Mouse (Mus musculus) kidney, embryonic 15.5 days (tissue): ENCODE data around the gene Chst4. TPM values are rescaled to one million over a fixed set of nuclear protein-coding genes. Genes with fewer than 3 reads are reported as not detected.
A peak's percentile ranks its signal among the peaks of the same experiment; 100 is the strongest.

Experiments used
- ATAC-seq: fragments of 200-750 bp; cut with Nextera tagmentation; replicated peaks from 2 replicates; pipeline ENCODE4 v1.8.0; 2017; ENCODE audit warnings: moderate TSS enrichment; ENCODE audit not compliant: low FRiP score
- H3K27ac ChIP-seq: fragments of 300-500 bp; sonication (generic); 2 replicates; pipeline ENCODE4 v1.5.1; 2015; ENCODE audit warnings: mild to moderate bottlenecking, inconsistent platforms
- H3K27me3 ChIP-seq: fragments of 300-500 bp; sonication (generic); 2 replicates; pipeline ENCODE4 v1.6.1; 2015; ENCODE audit warnings: inconsistent platforms
- H3K36me3 ChIP-seq: fragments of 300-500 bp; sonication (generic); 2 replicates; pipeline ENCODE4 v1.6.1; 2015; ENCODE audit warnings: inconsistent platforms
- H3K4me1 ChIP-seq: fragments of 300-500 bp; sonication (generic); 2 replicates; pipeline ENCODE4 v1.6.1; 2015; ENCODE audit warnings: inconsistent platforms
- H3K4me2 ChIP-seq: fragments of 300-500 bp; sonication (generic); 2 replicates; pipeline ENCODE4 v1.6.1; 2015; ENCODE audit warnings: moderate library complexity, mild to moderate bottlenecking, inconsistent platforms
- H3K4me3 ChIP-seq: fragments of 300-500 bp; sonication (generic); replicated peaks from 2 replicates; pipeline ENCODE4 v1.5.1; 2015; ENCODE audit warnings: mild to moderate bottlenecking, inconsistent platforms
- H3K9ac ChIP-seq: fragments of 300-500 bp; sonication (generic); 2 replicates; pipeline ENCODE4 v1.6.1; 2015; ENCODE audit warnings: mild to moderate bottlenecking, inconsistent platforms
- H3K9me3 ChIP-seq: fragments of 300-500 bp; sonication (generic); replicated peaks from 2 replicates; pipeline ENCODE4 v1.6.1; 2016; ENCODE audit warnings: inconsistent platforms
- WGBS: fragments of 180-500 bp; shearing (Covaris S2); methylation state at CpG from one replicate; pipeline ENCODE4 v1.1.7; 2015; ENCODE audit warnings: mixed read lengths; 5-methylcytosine and 5-hydroxymethylcytosine counted together
- polyA plus RNA-seq: library from polyadenylated mRNA; unstranded; fragments of >200 nt; fragmentation: Nextera tagmentation; extraction: Ambion mirVana; gene quantifications from 2 replicates; pipeline ENCODE4 v1.2.1, GENCODE M21; 2015

Chst4 gene
- 0.16 and 0.30 TPM in 2 replicates for polyA plus RNA-seq

DNA sequence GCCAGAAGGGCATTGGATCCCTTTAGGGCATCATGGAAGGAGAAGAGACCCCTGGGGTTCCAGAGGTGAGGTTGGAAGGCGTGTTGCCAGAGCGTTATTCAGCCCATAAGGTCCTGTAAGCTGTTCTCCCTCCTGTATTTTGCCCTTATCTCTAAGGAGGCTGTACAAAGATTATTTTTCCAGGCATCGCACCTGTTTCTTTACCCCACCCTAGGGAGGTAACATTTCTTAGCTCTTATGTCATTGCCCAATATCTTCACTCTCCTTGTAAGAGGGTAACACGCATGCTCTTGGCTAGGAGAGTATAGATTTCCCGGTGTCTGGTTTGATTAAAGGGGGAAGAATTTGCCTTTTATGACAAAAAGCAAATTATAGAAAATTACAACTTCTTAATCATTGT lies at the start of gene Chst4:
Gene Chst4 (minus strand): TSS at position 82 of the 400 bp plus-strand sequence.
- H3K4me3 ChIP-seq, result no peak within 1 kb of the TSS
- WGBS, result 88% methylated on average over 5 of the region's 5 CpGs
- no peak for ATAC-seq

DNA sequence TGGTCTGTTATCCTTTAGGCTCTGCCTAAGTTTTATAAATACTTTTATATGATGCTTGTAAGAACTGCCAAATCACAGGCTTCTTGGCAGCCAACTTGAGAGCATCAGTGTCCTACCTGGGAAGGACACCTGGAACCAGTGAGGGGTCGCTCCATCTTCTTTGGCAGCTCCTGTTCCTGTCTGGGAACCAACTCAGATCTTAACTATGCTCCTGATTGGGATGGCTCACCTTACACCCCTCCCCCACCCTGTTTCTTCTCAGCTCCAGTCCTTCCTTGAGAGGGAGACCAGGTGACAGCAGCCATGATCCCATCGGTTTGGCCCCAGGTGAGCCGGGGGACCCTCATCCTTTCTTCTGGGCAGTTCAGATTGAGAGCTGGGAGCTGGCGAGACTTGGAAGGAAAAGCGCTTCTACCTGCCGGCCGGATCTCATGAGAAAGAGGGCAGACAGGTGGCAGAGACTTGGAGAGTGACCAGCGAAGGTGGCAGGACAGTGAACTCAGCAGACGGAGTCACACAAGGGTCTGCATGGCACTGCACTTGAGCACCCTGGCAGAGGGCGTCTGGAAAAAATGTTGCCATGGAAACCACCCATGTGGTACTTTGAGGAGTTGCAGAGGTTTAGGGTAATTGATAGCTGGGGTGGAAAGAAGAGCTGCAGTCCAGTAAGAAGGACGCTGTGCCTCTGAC lies 43.0 kb upstream of the Chst4 start:
- Histone ChIP-seq H3K4me2 (no peak overlapping the region), H3K4me3 (no peak overlapping the region), H3K27me3 (0 out of 2 replicates have a peak, but pooled peaks cover 5% of the 10 kb centered on the region), H3K27ac (no peak overlapping the region), H3K4me1 (peaks cover 11% of the 10 kb centered on the region), H3K36me3 (peaks cover 37% of the 10 kb centered on the region), H3K9ac (no peak overlapping the region), H3K9me3 (no peaks in the 10 kb centered on the region)
- no peak for ATAC-seq
- 74% methylated on average over 11 of the region's 11 CpGs for WGBS

More for the DNA sequence above, at the start of gene Chst4:
- H3K9me3 ChIP-seq, result no peaks in the 10 kb centered on the region
- no peak within 1 kb of the TSS for H3K4me2 ChIP-seq
- no peaks in the 10 kb centered on the region for H3K27me3 ChIP-seq
- H3K27ac ChIP-seq, result no peak within 1 kb of the TSS
- H3K9ac ChIP-seq, result no peak within 1 kb of the TSS
- H3K36me3 ChIP-seq, result no peaks in the 10 kb centered on the region
- H3K4me1 ChIP-seq, result no peaks in the 10 kb centered on the region

DNA sequence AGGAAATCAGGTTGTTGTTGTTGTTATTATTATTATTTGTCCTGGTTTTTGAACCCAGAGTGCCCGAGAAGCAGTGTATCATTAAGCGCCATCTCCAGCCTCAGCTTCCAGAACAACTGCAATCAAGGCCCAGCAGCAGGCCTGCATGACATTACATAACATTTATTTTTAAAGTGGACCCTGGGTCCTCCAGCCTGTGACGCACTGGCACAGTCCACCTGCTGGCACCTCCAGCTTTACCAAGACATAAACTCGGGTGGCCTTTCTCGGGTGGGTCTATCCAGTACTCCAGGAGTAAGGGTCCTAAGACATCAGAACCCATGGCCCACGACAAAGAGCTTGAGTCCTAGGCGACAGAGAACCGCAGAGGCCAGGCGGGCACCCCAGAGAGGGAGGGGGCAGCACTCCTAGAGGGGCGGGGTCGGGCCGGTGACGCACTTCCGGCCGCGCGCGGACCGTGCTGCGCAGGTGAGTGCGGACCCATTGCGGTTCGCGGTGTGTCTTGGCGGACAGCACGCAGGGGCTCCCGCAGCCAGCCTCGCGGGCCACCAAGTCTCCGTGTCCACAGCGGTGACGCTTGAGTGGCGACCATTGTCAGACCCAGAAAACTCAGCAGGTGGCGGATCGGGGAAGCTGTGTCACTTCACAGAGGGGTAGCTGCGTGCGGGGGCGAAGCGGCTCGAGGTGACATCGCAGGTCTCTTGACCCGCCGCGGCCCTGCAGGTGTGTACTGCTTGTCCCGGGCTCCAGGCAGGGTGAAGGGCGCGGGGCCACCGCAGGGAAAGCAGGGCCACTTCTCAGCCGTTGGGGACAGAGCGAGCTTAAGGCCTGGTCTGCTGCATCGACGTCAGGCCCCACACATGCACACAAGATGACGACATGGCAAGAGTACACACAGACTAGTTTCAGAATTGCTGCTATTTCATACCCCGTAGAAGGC lies 40.0 kb upstream of the Chst4 start, which contains the start of gene Zfp612:
Gene Zfp612 (plus strand): TSS at position 465 of the 940 bp plus-strand sequence.
- no peaks in the 10 kb centered on the region for H3K9me3 ChIP-seq
- H3K27me3 ChIP-seq, result 0 out of 2 replicates have a peak, but pooled peaks cover 5% of the 10 kb centered on the region
- peaks cover 11% of the 10 kb centered on the region; the same call in 1 of the 2 replicates for H3K36me3 ChIP-seq
- WGBS, result 7% methylated on average over 54 of the region's 54 CpGs
- peak; percentile 93 for ATAC-seq
- no peak within 1 kb of the TSS for H3K27ac ChIP-seq
- H3K4me1 ChIP-seq, result peaks cover 11% of the 10 kb centered on the region
- peak within 1 kb of the TSS; percentile 85 for H3K4me2 ChIP-seq
- peak within 1 kb of the TSS; percentile 63 for H3K9ac ChIP-seq
- peak within 1 kb of the TSS; percentile 68 for H3K4me3 ChIP-seq

DNA sequence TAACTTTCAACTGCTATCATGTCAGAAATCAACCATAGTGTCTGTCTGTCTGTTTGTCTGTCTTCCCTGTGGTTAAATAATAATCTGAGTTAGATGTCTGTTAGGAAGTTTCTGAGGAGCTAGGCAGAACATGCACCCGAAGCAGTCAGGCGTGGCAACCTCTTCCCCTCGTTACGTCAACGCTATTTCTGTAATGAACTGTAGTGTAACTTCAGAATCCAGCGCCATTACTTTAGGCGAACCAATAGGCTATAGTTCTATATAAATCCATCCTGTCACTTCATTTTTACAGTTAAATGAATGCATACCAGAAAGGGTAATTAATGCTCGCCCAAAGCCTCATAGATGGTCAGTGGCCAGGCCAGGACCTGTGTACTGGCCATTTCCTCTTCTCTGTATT lies 35.0 kb upstream of the Chst4 start:
- 74% methylated on average over 8 of the region's 8 CpGs for WGBS
- Histone ChIP-seq H3K27ac (no peak overlapping the region), H3K4me2 (no peak overlapping the region), H3K4me3 (no peak overlapping the region), H3K9me3 (no peaks in the 10 kb centered on the region), H3K27me3 (peaks cover 9% of the 10 kb centered on the region; the same call in 1 of the 2 replicates), H3K36me3 (no peaks in the 10 kb centered on the region), H3K9ac (no peak overlapping the region), H3K4me1 (peaks cover 3% of the 10 kb centered on the region; the same call in 1 of the 2 replicates)
- no peak for ATAC-seq

DNA sequence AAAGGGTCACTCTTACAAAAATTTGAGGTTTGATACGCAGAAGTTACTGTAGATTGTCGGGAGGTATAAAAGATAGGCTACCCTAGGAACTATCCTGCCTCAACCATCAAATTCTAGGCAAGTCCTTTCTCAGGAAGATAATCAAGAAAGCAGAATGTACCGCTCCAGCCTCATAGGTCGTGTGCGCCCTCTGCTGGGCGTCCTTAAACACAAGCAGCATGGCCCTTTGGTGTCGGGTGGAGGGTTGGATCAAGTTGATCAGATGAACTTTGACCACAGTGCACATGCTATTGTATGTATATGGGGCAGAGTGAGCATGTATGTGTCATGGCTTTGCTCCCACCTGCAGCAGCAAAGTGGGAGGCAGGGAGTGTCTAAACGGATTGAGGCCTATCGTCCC lies 32.1 kb upstream of the Chst4 start:
- Histone ChIP-seq H3K36me3 (no peaks in the 10 kb centered on the region), H3K4me1 (no peaks in the 10 kb centered on the region), H3K9ac (no peak overlapping the region), H3K27ac (no peak overlapping the region), H3K27me3 (peaks cover 4% of the 10 kb centered on the region; the same call in 1 of the 2 replicates), H3K9me3 (no peaks in the 10 kb centered on the region), H3K4me3 (no peak overlapping the region), H3K4me2 (no peak overlapping the region)
- no peak for ATAC-seq
- 16% methylated on average over 9 of the region's 9 CpGs for WGBS

DNA sequence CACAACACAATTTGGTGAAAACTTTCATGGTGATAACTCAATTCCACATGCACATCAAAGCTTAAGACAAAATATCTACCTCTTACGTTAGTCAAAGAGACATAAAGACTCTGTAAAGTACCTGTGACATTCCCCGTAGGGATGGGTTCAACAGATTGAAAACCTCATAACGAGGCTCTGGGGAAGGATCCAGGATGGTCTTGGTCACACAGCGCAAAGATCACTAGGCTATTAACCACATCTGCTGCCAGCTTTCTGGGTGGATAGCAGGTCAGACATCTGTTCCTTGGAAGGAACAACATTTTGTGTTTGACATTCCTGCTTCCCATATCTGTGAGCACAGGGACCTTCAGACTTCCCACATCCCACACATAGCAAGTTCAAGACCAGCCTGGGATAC lies 30.2 kb upstream of the Chst4 start:
- Histone ChIP-seq H3K27ac (no peak overlapping the region), H3K9ac (no peak overlapping the region), H3K4me3 (no peak overlapping the region), H3K9me3 (no peaks in the 10 kb centered on the region), H3K4me1 (no peaks in the 10 kb centered on the region), H3K27me3 (peaks cover 4% of the 10 kb centered on the region; the same call in 1 of the 2 replicates), H3K36me3 (no peaks in the 10 kb centered on the region), H3K4me2 (no peak overlapping the region)
- ATAC-seq, result no peak
- WGBS, result 88% methylated on average over 4 of the region's 4 CpGs

DNA sequence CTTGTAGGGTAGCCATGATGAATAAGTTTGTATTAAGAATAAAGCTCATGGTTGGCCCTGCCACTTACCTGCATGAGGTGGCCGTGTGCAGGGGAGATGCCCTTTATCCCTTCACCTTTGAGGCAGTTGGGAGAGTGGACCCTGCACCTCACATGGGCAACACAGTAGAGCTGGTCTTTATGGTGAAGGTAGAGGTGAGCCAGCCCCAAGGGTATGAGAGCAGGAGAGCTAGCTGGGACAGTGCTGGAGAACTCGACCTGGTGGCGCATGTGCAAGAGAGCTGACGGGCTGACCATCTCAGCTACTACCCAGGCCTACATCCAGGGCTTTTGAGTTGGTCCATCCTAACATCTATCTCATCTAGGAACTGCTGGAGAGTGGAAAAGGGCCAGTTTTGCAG lies 26.1 kb upstream of the Chst4 start:
- H3K9ac ChIP-seq, result no peak overlapping the region
- H3K27me3 ChIP-seq, result no peaks in the 10 kb centered on the region; the same call in 1 of the 2 replicates
- WGBS, result 90% methylated on average over 4 of the region's 4 CpGs
- H3K4me2 ChIP-seq, result no peak overlapping the region
- no peak overlapping the region for H3K27ac ChIP-seq
- no peaks in the 10 kb centered on the region for H3K4me1 ChIP-seq
- ATAC-seq, result no peak
- no peaks in the 10 kb centered on the region for H3K9me3 ChIP-seq
- no peak overlapping the region for H3K4me3 ChIP-seq
- no peaks in the 10 kb centered on the region for H3K36me3 ChIP-seq

DNA sequence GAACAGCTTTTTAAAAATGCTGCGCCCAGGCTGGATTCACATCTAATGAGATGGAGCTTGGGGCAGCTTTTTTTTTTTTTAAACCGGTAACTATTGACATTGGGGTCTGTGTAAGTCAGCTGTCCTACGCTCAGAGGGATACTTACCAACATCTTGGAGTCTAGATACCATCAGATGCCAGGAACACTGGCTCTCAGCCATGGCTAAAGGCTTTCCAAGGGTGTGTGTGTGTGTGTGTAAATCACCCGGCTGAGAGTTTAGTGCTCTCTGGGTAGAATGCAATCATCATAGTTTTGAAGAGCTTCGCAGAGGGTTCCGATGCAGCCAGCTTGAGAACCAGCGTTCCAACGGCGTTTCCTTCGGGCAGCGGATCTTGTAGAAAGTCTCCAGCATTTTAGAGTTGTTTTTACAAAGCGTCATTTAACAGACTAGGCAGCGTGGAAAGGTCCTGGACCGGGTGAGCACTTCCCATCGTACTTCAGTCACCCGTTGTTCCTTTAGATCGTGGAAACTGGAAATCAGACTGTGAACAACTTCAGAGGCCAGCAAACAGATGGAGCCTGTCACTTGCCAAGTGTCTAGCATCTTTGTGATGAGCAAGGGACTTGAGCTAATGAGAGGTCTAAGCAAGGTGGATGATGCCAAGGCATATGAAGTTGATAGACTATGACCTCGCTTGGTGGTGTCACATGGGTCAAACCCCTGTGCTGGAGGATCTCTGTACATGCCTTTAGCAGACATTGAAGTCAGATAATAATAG lies 25.2 kb upstream of the Chst4 start:
- Histone ChIP-seq H3K27ac (no peak overlapping the region), H3K4me3 (no peak overlapping the region), H3K27me3 (no peaks in the 10 kb centered on the region), H3K9me3 (no peaks in the 10 kb centered on the region), H3K9ac (no peak overlapping the region), H3K36me3 (no peaks in the 10 kb centered on the region), H3K4me2 (no peak overlapping the region), H3K4me1 (no peaks in the 10 kb centered on the region)
- no peak for ATAC-seq
- WGBS, result 87% methylated on average over 18 of the region's 18 CpGs

DNA sequence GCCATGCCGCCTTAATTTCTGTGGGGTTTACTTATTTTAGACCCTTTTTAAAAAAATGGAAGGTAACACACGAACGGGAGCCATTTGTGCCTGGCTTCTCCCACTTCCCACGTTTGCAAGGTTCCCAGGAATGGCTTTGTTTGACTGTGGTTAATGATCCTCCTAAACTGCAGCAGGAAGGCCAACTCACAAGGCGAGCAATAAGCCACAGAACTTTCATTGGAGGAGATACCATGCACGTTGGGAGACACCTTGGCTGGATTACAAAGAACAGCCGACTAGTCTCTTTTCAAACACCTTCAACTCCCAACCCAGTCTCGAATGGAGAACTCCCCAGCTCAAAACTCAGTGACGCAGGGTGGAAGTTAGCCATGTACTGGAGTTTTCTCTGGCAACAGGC lies 24.6 kb upstream of the Chst4 start:
- Histone ChIP-seq H3K4me2 (no peak overlapping the region), H3K27ac (no peak overlapping the region), H3K27me3 (no peaks in the 10 kb centered on the region), H3K4me3 (no peak overlapping the region), H3K9me3 (no peaks in the 10 kb centered on the region), H3K36me3 (no peaks in the 10 kb centered on the region), H3K9ac (no peak overlapping the region), H3K4me1 (no peaks in the 10 kb centered on the region)
- 63% methylated on average over 9 of the region's 9 CpGs for WGBS
- ATAC-seq, result no peak

DNA sequence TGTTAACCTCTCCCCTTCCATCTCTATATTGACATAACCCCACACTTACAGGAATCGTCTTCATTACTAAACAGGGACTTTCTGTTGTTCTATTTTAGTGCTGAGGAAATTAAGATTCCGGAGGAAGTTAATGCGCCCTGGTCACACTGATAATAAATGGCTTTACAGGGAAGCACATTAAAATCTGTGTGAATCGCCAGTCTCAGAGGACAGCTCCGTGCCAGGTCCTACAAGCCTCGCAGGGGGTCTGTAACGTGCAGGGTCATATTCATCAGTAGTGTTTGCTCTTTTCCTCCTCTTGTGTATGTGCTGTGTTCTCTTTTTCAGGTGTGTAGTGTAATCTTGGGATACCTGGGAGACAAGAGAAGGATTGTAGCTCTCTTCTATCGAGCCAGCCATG lies 18.7 kb upstream of the Chst4 start:
- Histone ChIP-seq H3K36me3 (no peaks in the 10 kb centered on the region), H3K27ac (no peak overlapping the region), H3K4me2 (no peak overlapping the region), H3K9me3 (no peaks in the 10 kb centered on the region), H3K4me3 (no peak overlapping the region), H3K4me1 (no peaks in the 10 kb centered on the region), H3K9ac (no peak overlapping the region), H3K27me3 (no peaks in the 10 kb centered on the region; the same call in 1 of the 2 replicates)
- WGBS, result 69% methylated on average over 8 of the region's 8 CpGs
- no peak for ATAC-seq

DNA sequence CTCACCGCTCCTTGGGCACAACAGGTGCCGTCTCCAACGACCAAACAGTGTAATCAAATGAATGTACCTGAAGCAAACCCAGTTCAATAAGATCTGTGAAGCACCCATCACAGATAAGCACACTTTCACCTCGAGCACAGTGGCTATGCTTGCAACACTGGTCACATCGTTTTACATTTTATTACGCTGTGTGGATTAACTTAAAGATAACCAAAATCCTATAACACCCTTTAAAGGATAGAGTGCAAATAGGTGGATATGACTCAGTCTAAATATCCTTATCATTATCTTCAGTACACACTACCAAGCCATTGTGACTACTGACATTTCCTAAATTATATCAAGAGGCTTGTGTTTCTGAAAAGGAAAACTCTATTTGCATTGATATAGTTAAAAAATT lies 11.7 kb upstream of the Chst4 start:
- no peaks in the 10 kb centered on the region; the same call in 1 of the 2 replicates for H3K27me3 ChIP-seq
- no peak overlapping the region for H3K4me3 ChIP-seq
- no peaks in the 10 kb centered on the region for H3K4me1 ChIP-seq
- H3K9me3 ChIP-seq, result no peaks in the 10 kb centered on the region
- no peaks in the 10 kb centered on the region for H3K36me3 ChIP-seq
- no peak for ATAC-seq
- no peak overlapping the region for H3K4me2 ChIP-seq
- no peak overlapping the region for H3K27ac ChIP-seq
- H3K9ac ChIP-seq, result no peak overlapping the region
- 87% methylated on average over 6 of the region's 6 CpGs for WGBS
